Mouse (Mus musculus) heart, adult 2 months (tissue): Measurements from ENCODE around the gene Pdzrn3. TPM values are rescaled to one million over a fixed set of nuclear protein-coding genes. Genes with fewer than 3 reads are reported as not detected.

ENCODE experiments used
- DNase-seq, 2 experiments: peaks; one replicate each; pipeline ENCODE4 v3.0.0; 2021
- H3K27ac ChIP-seq: fragments of 200-600 bp; 2 replicates; pipeline ENCODE4 v1.8.1; 2022
- H3K27me3 ChIP-seq: fragments of 200-500 bp; 2 replicates; pipeline ENCODE4 v1.6.1; 2012; ENCODE audit warnings: mild to moderate bottlenecking, low read length, inconsistent platforms, mixed read lengths; ENCODE audit not compliant: control insufficient read depth, insufficient read depth
- H3K36me3 ChIP-seq: fragments of 200-500 bp; 2 replicates; pipeline ENCODE4 v1.6.1; 2012; ENCODE audit warnings: low read length, inconsistent platforms; ENCODE audit not compliant: control insufficient read depth, insufficient read depth
- H3K4me1 ChIP-seq: fragments of 200-500 bp; 2 replicates; pipeline ENCODE4 v1.6.1; 2011; ENCODE audit warnings: low read length; ENCODE audit not compliant: control insufficient read depth, insufficient read depth
- H3K4me3 ChIP-seq: fragments of 200-600 bp; 2 replicates; pipeline ENCODE4 v1.8.1; 2022
- H3K79me2 ChIP-seq: fragments of 200-500 bp; replicated peaks from 2 replicates; pipeline ENCODE4 v1.6.1; 2012; ENCODE audit warnings: mild to moderate bottlenecking, inconsistent platforms, low read length, moderate library complexity, mixed read lengths; ENCODE audit not compliant: control insufficient read depth, insufficient read depth
- H3K9ac ChIP-seq: fragments of 200-500 bp; 2 replicates; pipeline ENCODE4 v1.6.1; 2012; ENCODE audit warnings: low read depth, mild to moderate bottlenecking, control low read depth, inconsistent platforms, low read length, mixed read lengths
- CTCF ChIP-seq: fragments of 200-600 bp; IDR thresholded peaks from 2 replicates; pipeline ENCODE4 v1.8.1; 2022; ENCODE audit warnings: antibody characterized with exemption, mild to moderate bottlenecking, moderate library complexity
- EP300 ChIP-seq: fragments of 200-500 bp; IDR thresholded peaks from 2 replicates; pipeline ENCODE4 v1.6.1; 2011; ENCODE audit warnings: low read depth, low read length, control low read depth; ENCODE audit not compliant: insufficient read depth
- POLR2A ChIP-seq: fragments of 200-500 bp; IDR thresholded peaks from 2 replicates; pipeline ENCODE4 v1.6.1; 2011; ENCODE audit warnings: mild to moderate bottlenecking, low read depth, low read length, control low read depth; ENCODE audit not compliant: insufficient read depth
- WGBS: fragments of 180-500 bp; shearing (Covaris S2); methylation state at CpG from one replicate; pipeline ENCODE4 v1.1.7; 2018; 5-methylcytosine and 5-hydroxymethylcytosine counted together
- intact Hi-C: fragments of 180-260 bp; cut with DNase I; formaldehyde crosslinking; loops from one replicate; pipeline ENCODE4 v1.15.1; 2025
- polyA plus RNA-seq: library from polyadenylated mRNA; depleted of rRNA; stranded (reverse); fragments of >200 nt; gene quantifications from 2 replicates; pipeline ENCODE4 v1.2.3, GENCODE M21; 2012
- total RNA-seq, 2 experiments: library from RNA; stranded (reverse); gene quantifications; 2 replicates each; pipeline ENCODE4 v1.2.3; 2021

Gene Pdzrn3
- total and polyA plus RNA-seq, 3 experiments: 19.3 to 32.2 (median 28.7) TPM

- intact Hi-C loops: no loop called here
Observed at GRCm38 (mm10) chr6:101284368-101284955, 93.2 kb downstream of the Pdzrn3 start.

GRCm38 (mm10) chr6:101283891-101284290, 93.8 kb downstream of the Pdzrn3 start:
- Histone ChIP-seq H3K79me2 (peaks cover 1% of the 10 kb centered on the region; the same call in 1 of the 2 replicates), H3K36me3 (no peaks in the 10 kb centered on the region), H3K4me3 (no peak overlapping the region), H3K4me1 (peaks cover 9% of the 10 kb centered on the region), H3K27me3 (no peaks in the 10 kb centered on the region), H3K9ac (no peak overlapping the region), H3K27ac (no peak overlapping the region)
- WGBS: 82% methylated on average over 3 of the region's 3 CpGs
- no peak for TF ChIP-seq POLR2A
- no peak for TF ChIP-seq EP300
- no peak for TF ChIP-seq CTCF
- intact Hi-C loops: no loop called here
- no peak for DNase-seq

More at GRCm38 (mm10) chr6:101284368-101284955, 93.2 kb downstream of the Pdzrn3 start:
- 73% methylated on average over 6 of the region's 6 CpGs for WGBS
- peaks cover 7% of the 10 kb centered on the region; the same call in 1 of the 2 replicates for H3K4me1 ChIP-seq
- H3K9ac ChIP-seq: no peak overlapping the region
- no peaks in the 10 kb centered on the region for H3K36me3 ChIP-seq
- TF ChIP-seq POLR2A: no peak
- DNase-seq: no peak
- peaks cover 1% of the 10 kb centered on the region; the same call in 1 of the 2 replicates for H3K79me2 ChIP-seq
- no peaks in the 10 kb centered on the region for H3K27me3 ChIP-seq
- H3K27ac ChIP-seq: no peak overlapping the region
- H3K4me3 ChIP-seq: no peak overlapping the region

DNA sequence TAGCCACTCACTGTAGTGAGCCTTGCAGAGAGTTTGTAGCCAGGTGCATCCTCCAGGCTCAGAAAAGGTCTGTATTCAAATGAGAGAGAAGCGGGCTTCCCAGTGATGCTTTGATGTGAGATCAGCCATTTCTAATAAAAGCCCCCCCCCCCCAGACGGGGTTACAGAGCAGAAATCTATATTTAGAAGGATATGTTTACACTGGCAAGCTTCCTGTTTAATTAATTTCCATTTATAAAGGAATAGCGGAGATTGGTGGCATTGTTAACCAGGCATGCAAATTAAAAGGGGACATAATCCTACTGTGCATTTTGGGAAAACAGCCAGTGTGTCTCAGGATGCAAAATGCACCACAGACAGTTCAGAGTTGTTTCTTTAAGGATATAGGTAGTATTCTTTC, 96.1 kb downstream of the Pdzrn3 start:
- H3K4me1 ChIP-seq: peaks cover 14% of the 10 kb centered on the region
- no peak for DNase-seq
- H3K79me2 ChIP-seq: peaks cover 1% of the 10 kb centered on the region; the same call in 1 of the 2 replicates
- H3K27me3 ChIP-seq: no peaks in the 10 kb centered on the region
- H3K27ac ChIP-seq: no peak overlapping the region
- no peak for TF ChIP-seq CTCF
- TF ChIP-seq EP300: no peak
- no peak for TF ChIP-seq POLR2A
- H3K9ac ChIP-seq: no peak overlapping the region
- intact Hi-C loops: no loop called here
- WGBS: 29% methylated on average over 3 of the region's 3 CpGs
- H3K36me3 ChIP-seq: no peaks in the 10 kb centered on the region
- no peak overlapping the region for H3K4me3 ChIP-seq

DNA sequence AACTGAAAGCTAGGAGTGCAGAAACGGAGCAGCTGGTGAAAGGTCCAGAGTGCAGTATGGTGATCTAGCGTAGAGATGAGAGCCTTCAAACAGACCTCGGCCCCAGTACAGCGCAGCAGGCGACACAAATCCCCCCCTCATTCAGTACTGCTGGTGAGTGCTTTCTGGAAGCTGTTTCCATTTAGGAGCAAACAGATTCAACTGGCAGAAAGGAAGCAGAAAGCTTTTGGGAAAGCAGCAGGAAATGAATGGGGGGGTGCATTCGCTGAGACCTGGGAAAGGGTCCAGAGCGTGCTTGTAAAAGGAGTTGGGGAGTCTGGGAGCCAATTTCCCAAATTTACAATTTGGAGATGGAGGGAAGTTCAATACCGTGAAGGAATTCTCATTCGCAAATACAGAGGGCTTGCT, 96.9 kb downstream of the Pdzrn3 start:
- WGBS: 42% methylated on average over 9 of the region's 9 CpGs
- DNase-seq: no peak

GRCm38 (mm10) chr6:101278286-101278932, 99.3 kb downstream of the Pdzrn3 start:
- no peaks in the 10 kb centered on the region for H3K27me3 ChIP-seq
- H3K79me2 ChIP-seq: no peaks in the 10 kb centered on the region
- no peak for TF ChIP-seq EP300
- TF ChIP-seq POLR2A: no peak
- no peak for TF ChIP-seq CTCF
- DNase-seq: peak in 1 of 2 experiments; percentile 44
- WGBS: 39% methylated on average over 13 of the region's 13 CpGs
- no peak overlapping the region for H3K4me3 ChIP-seq
- H3K36me3 ChIP-seq: no peaks in the 10 kb centered on the region
- H3K27ac ChIP-seq: no peak overlapping the region
- intact Hi-C loops: no loop called here
- no peak overlapping the region for H3K9ac ChIP-seq
- peaks cover 18% of the 10 kb centered on the region for H3K4me1 ChIP-seq

More for the DNA sequence above, 96.9 kb downstream of the Pdzrn3 start:
- no peaks in the 10 kb centered on the region for H3K36me3 ChIP-seq
- intact Hi-C loops: no loop called here
- peaks cover 14% of the 10 kb centered on the region for H3K4me1 ChIP-seq
- no peak overlapping the region for H3K27ac ChIP-seq
- H3K4me3 ChIP-seq: no peak overlapping the region
- TF ChIP-seq CTCF (no peak), EP300 (no peak), POLR2A (no peak)
- no peak overlapping the region for H3K9ac ChIP-seq
- peaks cover 1% of the 10 kb centered on the region; the same call in 1 of the 2 replicates for H3K79me2 ChIP-seq
- no peaks in the 10 kb centered on the region for H3K27me3 ChIP-seq

- DNase-seq: no peak
- H3K79me2 ChIP-seq: no peaks in the 10 kb centered on the region
- H3K27me3 ChIP-seq: no peaks in the 10 kb centered on the region
- peaks cover 17% of the 10 kb centered on the region for H3K4me1 ChIP-seq
- no peak overlapping the region for H3K4me3 ChIP-seq
- H3K27ac ChIP-seq: no peak overlapping the region
- no peak for TF ChIP-seq EP300
- WGBS: 81% methylated on average over 8 of the region's 8 CpGs
- intact Hi-C loops: no loop called here
- H3K36me3 ChIP-seq: no peaks in the 10 kb centered on the region
- H3K9ac ChIP-seq: no peak overlapping the region
Observed at GRCm38 (mm10) chr6:101276261-101276660, 101.4 kb downstream of the Pdzrn3 start.
